Mouse (Mus musculus) MEL (cell line): ENCODE results near the gene Ly6g5c. TPM values are rescaled to one million over a fixed set of nuclear protein-coding genes. Genes with fewer than 3 reads are reported as not detected.

Experiments
- DNase-seq: peaks from one replicate; pipeline ENCODE4 v3.0.0; 2011; ENCODE audit warnings: low read depth, low spot score
- H3K27ac ChIP-seq: 2 replicates; pipeline ENCODE4 v1.5.1; 2012; ENCODE audit warnings: low read depth, mild to moderate bottlenecking, control low read depth, low read length, moderate library complexity; ENCODE audit not compliant: control insufficient read depth
- H3K27me3 ChIP-seq, 2 experiments: fragments of 150-350 bp in 1 of 2; sonication (generic) in 1 of 2; 2 replicates each; pipeline ENCODE4 v1.6.1; 2012; ENCODE audit warnings: low read length in 2 of 2, mild to moderate bottlenecking in 2 of 2, improper control_type of control experiment in 1 of 2, moderate library complexity in 1 of 2; ENCODE audit not compliant: insufficient read depth in 2 of 2, control insufficient read depth in 1 of 2
- H3K36me3 ChIP-seq, 2 experiments: 2 replicates each; pipeline ENCODE4 v1.6.1; 2012 to 2014; ENCODE audit warnings: low read length in 2 of 2, improper control_type of control experiment in 1 of 2, inconsistent platforms in 1 of 2, mild to moderate bottlenecking in 1 of 2; ENCODE audit not compliant: insufficient read depth in 2 of 2, control insufficient read depth in 1 of 2
- H3K4me1 ChIP-seq, 2 experiments: fragments of 150-350 bp in 1 of 2; sonication (generic) in 1 of 2; 2 replicates each; pipeline ENCODE4 v1.6.1; 2012; ENCODE audit warnings: low read length in 2 of 2, improper control_type of control experiment in 1 of 2, mild to moderate bottlenecking in 1 of 2; ENCODE audit not compliant: insufficient read depth in 2 of 2, control insufficient read depth in 1 of 2
- H3K4me3 ChIP-seq, 2 experiments: fragments of 150-350 bp in 1 of 2; sonication (generic) in 1 of 2; 2 replicates each; pipeline ENCODE4 v1.5.1; 2012; ENCODE audit warnings: low read depth in 2 of 2, low read length in 2 of 2, mild to moderate bottlenecking in 2 of 2, moderate library complexity in 2 of 2, control low read depth in 1 of 2, improper control_type of control experiment in 1 of 2; ENCODE audit not compliant: control insufficient read depth in 1 of 2, insufficient read depth in 1 of 2
- H3K79me2 ChIP-seq: 2 replicates; pipeline ENCODE4 v1.6.1; 2012; ENCODE audit warnings: mild to moderate bottlenecking, low read length, moderate library complexity; ENCODE audit not compliant: control insufficient read depth, poor library complexity, insufficient read depth
- H3K9ac ChIP-seq: 2 replicates; pipeline ENCODE4 v1.6.1; 2012; ENCODE audit warnings: low read depth, mild to moderate bottlenecking, control low read depth, low read length, moderate library complexity; ENCODE audit not compliant: control insufficient read depth, poor library complexity, severe bottlenecking
- H3K9me3 ChIP-seq: fragments of 150-350 bp; sonication (generic); replicated peaks from 2 replicates; pipeline ENCODE4 v1.6.1; 2012; ENCODE audit warnings: mild to moderate bottlenecking, low read length, improper control_type of control experiment, moderate library complexity; ENCODE audit not compliant: insufficient read depth
- BHLHE40 ChIP-seq: IDR thresholded peaks from 2 replicates; pipeline ENCODE4 v1.6.1; 2012; ENCODE audit warnings: low read depth, mild to moderate bottlenecking, inconsistent platforms, low read length, improper control_type of control experiment, borderline replicate concordance
- CHD2 ChIP-seq: IDR thresholded peaks from 2 replicates; pipeline ENCODE4 v1.6.1; 2011; ENCODE audit warnings: low read length, improper control_type of control experiment
- CTCF ChIP-seq, 3 experiments: IDR thresholded peaks in 2 of 3; conservative IDR thresholded peaks in 1 of 3; 2 replicates each; pipeline ENCODE4 v1.5.1; 2011 to 2012; ENCODE audit warnings: low read length in 3 of 3, low read depth in 2 of 3, mild to moderate bottlenecking in 2 of 3, improper control_type of control experiment in 1 of 3, inconsistent platforms in 1 of 3, mixed read lengths in 1 of 3, moderate library complexity in 1 of 3; ENCODE audit not compliant: control insufficient read depth in 1 of 3, insufficient read depth in 1 of 3, poor library complexity in 1 of 3, severe bottlenecking in 1 of 3
- ELF1 ChIP-seq: IDR thresholded peaks from 2 replicates; pipeline ENCODE4 v1.6.1; 2014; ENCODE audit warnings: low read depth, mild to moderate bottlenecking, inconsistent platforms, low read length, improper control_type of control experiment, moderate library complexity
- EP300 ChIP-seq, 2 experiments: IDR thresholded peaks; 2 replicates each; pipeline ENCODE4 v1.6.1; 2011; ENCODE audit warnings: improper control_type of control experiment in 2 of 2, low read length in 2 of 2, low read depth in 1 of 2, mild to moderate bottlenecking in 1 of 2
- GABPA ChIP-seq: IDR thresholded peaks from 2 replicates; pipeline ENCODE4 v1.6.1; 2012; ENCODE audit warnings: low read depth, mild to moderate bottlenecking, inconsistent platforms, low read length, improper control_type of control experiment, moderate library complexity
- GATA1 ChIP-seq: IDR thresholded peaks from 2 replicates; pipeline ENCODE4 v1.6.1; 2011; ENCODE audit warnings: low read depth, low read length, improper control_type of control experiment
- KAT2A ChIP-seq: conservative IDR thresholded peaks from 2 replicates; pipeline ENCODE4 v1.6.1; 2012; ENCODE audit warnings: low read depth, low read length, improper control_type of control experiment, inconsistent platforms
- MAX ChIP-seq: IDR thresholded peaks from 2 replicates; pipeline ENCODE4 v1.6.1; 2011; ENCODE audit warnings: low read length, improper control_type of control experiment
- MEF2A ChIP-seq: IDR thresholded peaks from 2 replicates; pipeline ENCODE4 v1.6.1; 2014; ENCODE audit warnings: low read depth, mild to moderate bottlenecking, inconsistent platforms, low read length, improper control_type of control experiment; ENCODE audit not compliant: poor library complexity, insufficient replicate concordance, severe bottlenecking; ENCODE audit errors: extremely low read depth
- MXI1 ChIP-seq: IDR thresholded peaks from 2 replicates; pipeline ENCODE4 v1.6.1; 2011; ENCODE audit warnings: mild to moderate bottlenecking, low read depth, low read length, improper control_type of control experiment
- NELFE ChIP-seq: IDR thresholded peaks from 2 replicates; pipeline ENCODE4 v1.6.1; 2011; ENCODE audit warnings: low read depth, low read length, improper control_type of control experiment
- NRF1 ChIP-seq: IDR thresholded peaks from 2 replicates; pipeline ENCODE4 v1.6.1; 2014; ENCODE audit warnings: low read depth, mild to moderate bottlenecking, inconsistent platforms, low read length, improper control_type of control experiment, moderate library complexity; ENCODE audit not compliant: poor library complexity, insufficient read depth, severe bottlenecking
- POLR2A ChIP-seq, 2 experiments: IDR thresholded peaks; 2 replicates each; pipeline ENCODE4 v1.6.1; 2011 to 2012; ENCODE audit warnings: low read length in 2 of 2, mild to moderate bottlenecking in 2 of 2, control low read depth in 1 of 2, improper control_type of control experiment in 1 of 2, low read depth in 1 of 2, moderate library complexity in 1 of 2; ENCODE audit not compliant: control insufficient read depth in 1 of 2, insufficient read depth in 1 of 2, poor library complexity in 1 of 2
- POLR2AphosphoS2 ChIP-seq: IDR thresholded peaks from 2 replicates; pipeline ENCODE4 v1.6.1; 2011; ENCODE audit warnings: low read length, improper control_type of control experiment
- POLR2AphosphoS5 ChIP-seq: IDR thresholded peaks from 2 replicates; pipeline ENCODE4 v1.6.1; 2012; ENCODE audit warnings: low read depth, borderline replicate concordance, mild to moderate bottlenecking, inconsistent platforms, low read length, moderate library complexity, mixed read lengths
- RAD21 ChIP-seq: IDR thresholded peaks from 2 replicates; pipeline ENCODE4 v1.6.1; 2011; ENCODE audit warnings: mild to moderate bottlenecking, low read depth, low read length, improper control_type of control experiment
- RCOR1 ChIP-seq: IDR thresholded peaks from 2 replicates; pipeline ENCODE4 v1.6.1; 2012; ENCODE audit warnings: low read depth, mild to moderate bottlenecking, inconsistent platforms, low read length, improper control_type of control experiment
- SMC3 ChIP-seq: IDR thresholded peaks from 2 replicates; pipeline ENCODE4 v1.6.1; 2011; ENCODE audit warnings: low read depth, low read length, improper control_type of control experiment
- TBP ChIP-seq: IDR thresholded peaks from 2 replicates; pipeline ENCODE4 v1.8.0; 2011; ENCODE audit warnings: low read depth, low read length, improper control_type of control experiment
- TCF12 ChIP-seq: IDR thresholded peaks from 2 replicates; pipeline ENCODE4 v1.6.1; 2014; ENCODE audit warnings: low read depth, mild to moderate bottlenecking, inconsistent platforms, low read length, improper control_type of control experiment, moderate library complexity
- USF1 ChIP-seq: IDR thresholded peaks from 2 replicates; pipeline ENCODE4 v1.6.1; 2014; ENCODE audit warnings: low read depth, mild to moderate bottlenecking, inconsistent platforms, low read length, improper control_type of control experiment, moderate library complexity
- USF2 ChIP-seq, 2 experiments: IDR thresholded peaks; 2 replicates each; pipeline ENCODE4 v1.6.1; 2011 to 2012; ENCODE audit warnings: improper control_type of control experiment in 2 of 2, low read length in 2 of 2, borderline replicate concordance in 1 of 2, inconsistent platforms in 1 of 2, low read depth in 1 of 2, mild to moderate bottlenecking in 1 of 2; ENCODE audit not compliant: insufficient read depth in 1 of 2
- ZKSCAN1 ChIP-seq: IDR thresholded peaks from 2 replicates; pipeline ENCODE4 v1.6.1; 2012; ENCODE audit warnings: low read depth, mild to moderate bottlenecking, inconsistent platforms, low read length, improper control_type of control experiment, moderate library complexity
- ZMIZ1 ChIP-seq: IDR thresholded peaks from 2 replicates; pipeline ENCODE4 v1.6.1; 2012; ENCODE audit warnings: low read depth, mild to moderate bottlenecking, inconsistent platforms, low read length, improper control_type of control experiment, moderate library complexity
- ZNF384 ChIP-seq: IDR thresholded peaks from 2 replicates; pipeline ENCODE4 v1.6.1; 2012; ENCODE audit warnings: low read depth, mild to moderate bottlenecking, inconsistent platforms, low read length, improper control_type of control experiment
- polyA plus RNA-seq, 2 experiments: library from polyadenylated mRNA; stranded (reverse) in 1 of 2; unstranded in 1 of 2; fragments of >175 nt in 1 of 2; fragments of >200 nt in 1 of 2; gene quantifications; 2 replicates each; pipeline versions ENCODE4 v1.2.1 to v1.2.4; 2012; ENCODE audit warnings: low replicate concordance in 2 of 2, low read depth in 1 of 2; ENCODE audit not compliant: insufficient read length in 2 of 2, insufficient read depth in 1 of 2, missing spikeins in 1 of 2
- total RNA-seq: library from RNA; depleted of rRNA; stranded (reverse); fragments of 300-350 nt; gene quantifications from 2 replicates; pipeline ENCODE4 v1.2.3, GENCODE M21; 2012

The Ly6g5c gene
- total and polyA plus RNA-seq, 3 experiments: not detected

GRCm38 (mm10) chr17:35147348-35147747, 39.3 kb downstream of the Ly6g5c start:
- no peaks in the 10 kb centered on the region for H3K27me3 ChIP-seq
- peaks cover 7 to 10% of the 10 kb centered on the region in 2 experiments for H3K36me3 ChIP-seq
- TF ChIP-seq SMC3 (no peak), CHD2 (peak; percentile 15; the same call in 1 of the 2 replicates), RCOR1 (no peak), POLR2AphosphoS2 (0 out of 2 replicates have a peak, but pooled peaks have one; percentile 84), ZKSCAN1 (no peak; the same call in 1 of the 2 replicates), NRF1 (no peak), MXI1 (0 out of 2 replicates have a peak, but pooled peaks have one; percentile 20), MAX (no peak), POLR2AphosphoS5 (0 out of 2 replicates have a peak, but pooled peaks have one; percentile 37), BHLHE40 (no peak), KAT2A (no peak), USF1 (no peak), GATA1 (no peak), TCF12 (no peak)
- no peak overlapping the region for H3K27ac ChIP-seq
- H3K4me3 ChIP-seq: no peak overlapping the region
- no peak overlapping the region for H3K9ac ChIP-seq
- H3K4me1 ChIP-seq: no peaks in the 10 kb centered on the region
- peak; percentile 48 for DNase-seq
- peaks cover 1% of the 10 kb centered on the region; the same call in 1 of the 2 replicates for H3K79me2 ChIP-seq
- no peaks in the 10 kb centered on the region for H3K9me3 ChIP-seq

GRCm38 (mm10) chr17:35147922-35148639, 40.0 kb downstream of the Ly6g5c start:
- Histone ChIP-seq H3K4me1 (no peaks in the 10 kb centered on the region), H3K27ac (no peak overlapping the region), H3K9me3 (no peaks in the 10 kb centered on the region), H3K9ac (no peak overlapping the region), H3K27me3 (no peaks in the 10 kb centered on the region), H3K4me3 (no peak overlapping the region), H3K79me2 (peaks cover 1% of the 10 kb centered on the region; the same call in 1 of the 2 replicates), H3K36me3 (peaks cover 7 to 8% of the 10 kb centered on the region in 2 experiments)
- no peak for TF ChIP-seq CTCF (IDR thresholded peaks at IDR 0.05 in 2 of 3, conservative IDR thresholded peaks at IDR 0.05 in 1 of 3; ENCODE audit: control insufficient read depth in 1 of 3, insufficient read depth in 1 of 3, low read depth in 2 of 3, low read length in 3 of 3, poor library complexity in 1 of 3, severe bottlenecking in 1 of 3)
- TF ChIP-seq GABPA: no peak
- TF ChIP-seq POLR2A (IDR thresholded peaks at IDR 0.05; ENCODE audit: control insufficient read depth in 1 of 2, insufficient read depth in 1 of 2, low read depth in 1 of 2, low read length in 2 of 2, poor library complexity in 1 of 2): peak in 1 of 2 experiments; percentile 65; a peak in 2 of 4 replicates
- TF ChIP-seq ELF1: no peak
- TF ChIP-seq TCF12: no peak
- TF ChIP-seq RAD21: no peak
- TF ChIP-seq POLR2AphosphoS2: peak; percentile 86
- no peak for TF ChIP-seq USF2 (IDR thresholded peaks at IDR 0.05; ENCODE audit: borderline replicate concordance in 1 of 2, insufficient read depth in 1 of 2, low read depth in 1 of 2, low read length in 2 of 2)
- TF ChIP-seq ZNF384: no peak
- no peak for TF ChIP-seq MEF2A
- peak; percentile 45; the same call in 1 of the 2 replicates for TF ChIP-seq ZMIZ1
- TF ChIP-seq NELFE: no peak
- no peak for TF ChIP-seq ZKSCAN1
- no peak for TF ChIP-seq TBP
- no peak for TF ChIP-seq EP300 (IDR thresholded peaks at IDR 0.05; ENCODE audit: low read depth in 1 of 2, low read length in 2 of 2)
- DNase-seq: peak; percentile 39
